Mouse (Mus musculus) spleen, adult 2 months (tissue): ENCODE data around the gene Rerg. TPM values are rescaled to one million over a fixed set of nuclear protein-coding genes. Genes with fewer than 3 reads are reported as not detected.

ENCODE experiments used
- DNase-seq, 2 experiments: peaks; one replicate each; pipeline versions ENCODE4 v3.0.0 to v3.0.0-alpha.2; 2012 to 2021; ENCODE audit warnings: low spot score in 2 of 2, low read depth in 1 of 2
- H3K27ac ChIP-seq: fragments of 200-500 bp; 2 replicates; pipeline ENCODE4 v1.5.1; 2012; ENCODE audit warnings: low read length, inconsistent platforms; ENCODE audit not compliant: insufficient read depth
- H3K27me3 ChIP-seq: fragments of 200-500 bp; 2 replicates; pipeline ENCODE4 v1.6.1; 2012; ENCODE audit warnings: mild to moderate bottlenecking, moderate library complexity, low read length, inconsistent platforms; ENCODE audit not compliant: control insufficient read depth, insufficient read depth
- H3K36me3 ChIP-seq: fragments of 200-500 bp; 2 replicates; pipeline ENCODE4 v1.6.1; 2012; ENCODE audit warnings: mild to moderate bottlenecking, low read length, inconsistent platforms; ENCODE audit not compliant: control insufficient read depth, insufficient read depth
- H3K4me1 ChIP-seq: fragments of 200-500 bp; 2 replicates; pipeline ENCODE4 v1.6.1; 2011; ENCODE audit warnings: inconsistent platforms; ENCODE audit not compliant: control insufficient read depth, insufficient read depth, insufficient read length
- H3K4me3 ChIP-seq: fragments of 200-500 bp; 2 replicates; pipeline ENCODE4 v1.5.1; 2011; ENCODE audit warnings: mild to moderate bottlenecking, inconsistent platforms; ENCODE audit not compliant: insufficient read depth, insufficient read length; ENCODE audit errors: extremely low read depth
- CTCF ChIP-seq: fragments of 200-500 bp; IDR thresholded peaks from 2 replicates; pipeline ENCODE4 v1.5.1; 2011; ENCODE audit warnings: mild to moderate bottlenecking, inconsistent platforms; ENCODE audit not compliant: insufficient read depth, insufficient read length, insufficient replicate concordance; ENCODE audit errors: extremely low read depth
- POLR2A ChIP-seq: fragments of 200-500 bp; IDR thresholded peaks from 2 replicates; pipeline ENCODE4 v1.6.1; 2011; ENCODE audit warnings: low read depth, low read length, inconsistent platforms
- WGBS: fragments of 180-500 bp; shearing (Covaris S2); methylation state at CpG from one replicate; pipeline ENCODE4 v1.1.7; 2018; 5-methylcytosine and 5-hydroxymethylcytosine counted together
- polyA plus RNA-seq: library from polyadenylated mRNA; depleted of rRNA; stranded (reverse); fragments of >200 nt; gene quantifications from 2 replicates; pipeline ENCODE4 v1.2.3, GENCODE M21; 2012

The Rerg gene
- polyA plus RNA-seq, 1 experiment, result 0.07 TPM

GRCm38 (mm10) chr6:137163061-137163460 is 7.2 kb downstream of the Rerg start:
- no peak overlapping the region for H3K4me3 ChIP-seq
- no peak for DNase-seq
- TF ChIP-seq CTCF (no peak), POLR2A (no peak)
- no peaks in the 10 kb centered on the region for H3K36me3 ChIP-seq
- WGBS, result 82% methylated on average over 4 of the region's 4 CpGs
- no peak overlapping the region for H3K27ac ChIP-seq
- no peaks in the 10 kb centered on the region for H3K4me1 ChIP-seq
- H3K27me3 ChIP-seq, result no peaks in the 10 kb centered on the region

DNA sequence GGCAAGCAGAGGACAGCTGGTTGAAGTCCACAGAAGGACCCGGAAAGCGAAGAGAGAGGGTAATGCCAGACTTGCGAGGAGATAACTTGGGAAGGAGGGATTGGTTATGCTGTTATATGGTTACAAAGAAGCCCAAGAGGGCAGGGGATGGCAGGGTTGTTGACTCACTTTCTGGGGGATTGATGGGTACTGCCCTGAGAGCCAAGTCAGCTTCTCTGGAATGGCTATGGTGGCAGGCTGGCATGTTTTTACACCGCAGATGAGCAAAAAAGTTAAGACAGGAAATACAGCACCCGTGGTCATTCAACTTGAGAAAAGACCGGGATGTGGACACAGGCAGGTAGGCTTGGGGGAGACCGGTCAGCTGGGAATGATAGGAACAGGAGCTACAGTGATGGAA is 7.8 kb downstream of the Rerg start:
- DNase-seq, result no peak
- TF ChIP-seq CTCF, result no peak
- TF ChIP-seq POLR2A, result no peak
- Histone ChIP-seq H3K27ac (no peak overlapping the region), H3K4me1 (no peaks in the 10 kb centered on the region), H3K27me3 (no peaks in the 10 kb centered on the region), H3K36me3 (no peaks in the 10 kb centered on the region), H3K4me3 (no peak overlapping the region)
- 90% methylated on average over 7 of the region's 7 CpGs for WGBS

GRCm38 (mm10) chr6:137161491-137162088 is 8.7 kb downstream of the Rerg start:
- Histone ChIP-seq H3K27me3 (no peaks in the 10 kb centered on the region), H3K27ac (no peak overlapping the region), H3K4me1 (no peaks in the 10 kb centered on the region), H3K36me3 (no peaks in the 10 kb centered on the region), H3K4me3 (no peak overlapping the region)
- 87% methylated on average over 11 of the region's 11 CpGs for WGBS
- DNase-seq, result no peak
- TF ChIP-seq POLR2A (no peak), CTCF (no peak)

GRCm38 (mm10) chr6:137159372-137159926 is 10.8 kb downstream of the Rerg start:
- H3K4me1 ChIP-seq, result no peaks in the 10 kb centered on the region
- H3K27me3 ChIP-seq, result no peaks in the 10 kb centered on the region
- H3K4me3 ChIP-seq, result no peak overlapping the region
- DNase-seq, result no peak
- no peaks in the 10 kb centered on the region for H3K36me3 ChIP-seq
- no peak overlapping the region for H3K27ac ChIP-seq
- 94% methylated on average over 8 of the region's 8 CpGs for WGBS
- TF ChIP-seq CTCF, result no peak
- TF ChIP-seq POLR2A, result no peak

- no peaks in the 10 kb centered on the region for H3K4me1 ChIP-seq
- no peak overlapping the region for H3K27ac ChIP-seq
- H3K27me3 ChIP-seq, result no peaks in the 10 kb centered on the region
- DNase-seq, result no peak
- H3K4me3 ChIP-seq, result no peak overlapping the region
- no peaks in the 10 kb centered on the region for H3K36me3 ChIP-seq
- TF ChIP-seq POLR2A (no peak), CTCF (no peak)
- WGBS, result 15% methylated on average over 11 of the region's 11 CpGs
These were observed 13.7 kb downstream of the Rerg start for GRCm38 (mm10) chr6:137156437-137157219.

GRCm38 (mm10) chr6:137155196-137156137 is 14.8 kb downstream of the Rerg start:
- H3K4me1 ChIP-seq, result no peaks in the 10 kb centered on the region
- DNase-seq, result no peak
- no peaks in the 10 kb centered on the region for H3K36me3 ChIP-seq
- no peak overlapping the region for H3K4me3 ChIP-seq
- TF ChIP-seq CTCF (no peak), POLR2A (no peak)
- 88% methylated on average over 26 of the region's 26 CpGs for WGBS
- no peak overlapping the region for H3K27ac ChIP-seq
- H3K27me3 ChIP-seq, result no peaks in the 10 kb centered on the region
